Mouse (Mus musculus) 3T3-L1 (cell line): ENCODE data around the gene Gps2.

Experiments used
- DNase-seq: peaks from one replicate; pipeline ENCODE4 v3.0.0-alpha.2; 2015; ENCODE audit warnings: low read depth, low spot score

The Gps2 gene

GRCm38 (mm10) chr11:69913554-69914371, at the start of gene Gps2:
Gene Gps2, plus strand, starts transcription at chr11:69913888.
- peak; percentile 95 for DNase-seq

GRCm38 (mm10) chr11:69864138-69864860, 49.4 kb upstream of the Gps2 start:
- DNase-seq: no peak

GRCm38 (mm10) chr11:69865561-69865960, 48.1 kb upstream of the Gps2 start:
- DNase-seq: no peak

- DNase-seq: no peak
Observed at GRCm38 (mm10) chr11:69867335-69867734, 46.4 kb upstream of the Gps2 start.

GRCm38 (mm10) chr11:69870289-69871069, 43.2 kb upstream of the Gps2 start:
- no peak for DNase-seq

GRCm38 (mm10) chr11:69871822-69872221, 41.9 kb upstream of the Gps2 start:
- no peak for DNase-seq

GRCm38 (mm10) chr11:69872451-69872850, 41.2 kb upstream of the Gps2 start:
- peak; percentile 63 for DNase-seq

GRCm38 (mm10) chr11:69876186-69876585, 37.5 kb upstream of the Gps2 start:
- DNase-seq: peak; percentile 40

- DNase-seq: peak; percentile 93
Observed at GRCm38 (mm10) chr11:69876867-69877266, 36.8 kb upstream of the Gps2 start.

- DNase-seq: no peak
Observed at GRCm38 (mm10) chr11:69877878-69878277, 35.8 kb upstream of the Gps2 start, which contains the start of gene Tmem95. Gene Tmem95, minus strand, starts transcription at chr11:69878018.

GRCm38 (mm10) chr11:69878399-69878798, 35.3 kb upstream of the Gps2 start:
- peak; percentile 54 for DNase-seq

GRCm38 (mm10) chr11:69878952-69879351, 34.7 kb upstream of the Gps2 start:
- no peak for DNase-seq

- no peak for DNase-seq
Observed at GRCm38 (mm10) chr11:69879711-69880110, 34.0 kb upstream of the Gps2 start.

- peak; percentile 94 for DNase-seq
Observed at GRCm38 (mm10) chr11:69880506-69880852, 33.2 kb upstream of the Gps2 start.

GRCm38 (mm10) chr11:69880853-69881603, 32.7 kb upstream of the Gps2 start, which contains the start of gene Kctd11:
Gene Kctd11, minus strand, starts transcription at chr11:69881406.
- DNase-seq: peak; percentile 86

GRCm38 (mm10) chr11:69881787-69882670, 31.7 kb upstream of the Gps2 start:
- DNase-seq: no peak

GRCm38 (mm10) chr11:69883066-69883465, 30.6 kb upstream of the Gps2 start:
- DNase-seq: peak; percentile 56

GRCm38 (mm10) chr11:69883527-69884151, 30.0 kb upstream of the Gps2 start:
- DNase-seq: peak; percentile 78

GRCm38 (mm10) chr11:69884240-69884639, 29.4 kb upstream of the Gps2 start:
- DNase-seq: no peak

GRCm38 (mm10) chr11:69884663-69885062, 29.0 kb upstream of the Gps2 start:
- DNase-seq: no peak
